Mouse (Mus musculus): Measurements from ENCODE around the gene Gtf2h3.

- no peak for TF ChIP-seq POLR2A (IDR thresholded peaks at IDR 0.05; ENCODE audit: borderline replicate concordance, extremely low read depth, insufficient read depth, insufficient read length, poor library complexity, severe bottlenecking)
- TF ChIP-seq CTCF (IDR thresholded peaks at IDR 0.05; ENCODE audit: borderline replicate concordance, extremely low read depth, insufficient read depth, insufficient read length) = no peak
Observed at GRCm38 (mm10) chr5:124529191-124529651, 49.7 kb upstream of the Gtf2h3 start.

All from brain, embryonic 14.5 days (tissue).